Mouse (Mus musculus): ENCODE measurements around the gene Thsd7a. TPM values are rescaled to one million over a fixed set of nuclear protein-coding genes. Genes with fewer than 3 reads are reported as not detected.

Thsd7a gene
- polyA plus RNA-seq, 1 experiment from 2014 or later = 3.7 TPM

DNA sequence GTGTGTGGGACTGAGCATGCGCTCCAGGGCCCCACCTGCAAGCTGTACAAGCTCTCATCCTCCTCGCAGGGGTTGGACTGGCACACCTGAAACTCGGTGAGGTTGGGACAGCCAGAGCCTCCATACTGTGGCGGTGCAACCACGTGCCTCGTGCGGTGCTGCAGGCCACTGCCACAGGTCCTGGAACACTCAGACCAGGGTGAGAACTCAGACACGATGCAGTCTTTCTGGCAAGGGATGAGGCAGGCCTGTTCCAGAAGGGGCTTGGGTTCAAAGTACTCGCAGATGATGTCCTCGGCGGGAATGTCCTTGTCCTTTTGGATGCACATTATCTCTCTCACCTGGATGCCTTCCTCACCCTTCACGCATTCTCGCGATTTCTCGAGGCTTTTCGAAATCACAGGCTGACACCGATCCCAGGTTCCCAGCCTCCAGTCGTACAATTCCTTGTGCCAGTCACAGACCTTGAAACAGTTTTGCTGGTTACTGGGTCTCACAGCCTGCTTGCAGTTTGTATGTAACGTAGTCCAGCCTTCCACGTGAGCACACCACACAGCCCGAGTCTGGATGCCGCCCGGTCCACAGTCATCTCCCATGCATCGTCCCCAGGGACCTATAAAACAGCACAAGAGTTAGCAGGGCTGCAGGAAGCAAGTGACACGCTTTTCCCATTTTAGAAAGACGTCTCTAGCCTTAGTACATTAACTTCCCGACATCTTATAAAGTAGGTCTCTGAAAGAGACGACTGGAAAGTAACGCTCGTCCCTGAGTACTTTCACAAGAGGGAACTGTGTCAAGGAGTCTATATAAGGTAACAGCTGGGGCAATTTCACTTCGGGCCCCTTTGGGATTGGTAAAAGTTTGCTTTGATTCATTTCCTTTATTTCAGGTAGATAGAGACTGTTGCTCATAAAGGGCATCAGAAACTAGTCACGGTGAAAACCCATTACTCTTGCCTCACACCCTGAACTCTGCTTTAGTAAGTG, 193.8 kb downstream of the Thsd7a start:
- Histone ChIP-seq H3K9me3 (replicated peaks) (no peaks in the 10 kb centered on the region), H3K36me3 (no peaks in the 10 kb centered on the region), H3K9ac (no peak overlapping the region), H3K4me3 (no peak overlapping the region), H3K27ac (no peak overlapping the region), H3K4me2 (no peak overlapping the region), H3K27me3 (no peaks in the 10 kb centered on the region), H3K4me1 (replicated peaks) (no peaks in the 10 kb centered on the region)
- WGBS = 81% methylated on average over 32 of the region's 32 CpGs
- ATAC-seq (replicated peaks; ENCODE audit: insufficient number of reproducible peaks, insufficient read depth, low FRiP score, low read depth) = no peak

DNA sequence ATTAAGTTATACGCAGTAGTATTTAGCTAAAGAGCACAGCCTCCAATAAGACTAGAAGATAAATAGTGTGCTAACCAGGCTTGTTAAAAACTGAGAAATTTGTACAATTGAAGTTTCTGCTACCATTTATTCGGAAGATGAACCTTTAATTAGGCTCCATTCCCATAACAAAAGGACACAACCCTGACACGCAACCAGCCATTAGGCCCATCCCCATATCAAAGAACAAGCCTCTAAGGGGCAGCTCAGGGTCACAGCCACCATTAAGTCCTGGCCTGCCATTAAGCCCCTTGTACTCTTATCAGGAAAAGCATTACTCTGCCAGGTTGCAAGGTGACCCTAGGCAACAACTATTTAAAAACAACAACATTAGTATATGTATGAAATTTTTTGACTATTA, 198.0 kb downstream of the Thsd7a start:
- WGBS = 79% methylated on average over 3 of the region's 3 CpGs
- H3K27me3 ChIP-seq = no peaks in the 10 kb centered on the region
- no peaks in the 10 kb centered on the region for H3K4me1 ChIP-seq (replicated peaks)
- no peak overlapping the region for H3K4me3 ChIP-seq
- no peak overlapping the region for H3K27ac ChIP-seq
- no peaks in the 10 kb centered on the region for H3K9me3 ChIP-seq (replicated peaks)
- H3K4me2 ChIP-seq = no peak overlapping the region
- H3K36me3 ChIP-seq = no peaks in the 10 kb centered on the region
- ATAC-seq (replicated peaks; ENCODE audit: insufficient number of reproducible peaks, insufficient read depth, low FRiP score, low read depth) = no peak
- H3K9ac ChIP-seq = no peak overlapping the region

DNA sequence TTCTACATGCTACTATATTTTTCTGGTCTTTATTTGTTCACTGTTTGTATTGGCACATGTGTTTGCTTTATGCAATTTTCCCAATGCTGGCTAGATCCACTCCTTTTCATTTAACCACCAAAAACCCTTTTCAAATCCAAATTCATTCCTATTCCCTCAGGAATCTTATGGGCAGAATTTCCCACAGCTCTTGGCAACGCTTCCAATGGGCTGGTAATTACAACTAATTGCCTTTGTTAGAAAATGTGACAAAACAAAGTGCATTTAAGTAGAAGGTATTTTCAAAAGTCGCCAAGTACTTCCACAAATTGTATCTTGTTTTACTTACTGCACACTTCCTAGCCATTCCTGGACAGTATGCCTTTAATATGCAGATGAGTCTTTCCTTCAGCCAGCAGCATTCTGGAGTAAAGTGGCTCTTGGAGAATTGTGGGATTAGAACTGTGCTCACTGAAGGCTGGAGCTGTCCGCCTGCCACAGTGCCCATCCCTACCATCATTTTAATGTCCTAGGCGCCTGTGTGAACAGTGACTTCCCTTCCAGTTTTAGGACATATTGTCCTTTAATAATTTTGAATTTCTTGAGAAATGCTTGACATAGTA, 199.1 kb downstream of the Thsd7a start:
- Histone ChIP-seq H3K36me3 (no peaks in the 10 kb centered on the region), H3K4me3 (no peak overlapping the region), H3K27ac (no peak overlapping the region), H3K27me3 (no peaks in the 10 kb centered on the region), H3K4me2 (no peak overlapping the region), H3K9me3 (replicated peaks) (no peaks in the 10 kb centered on the region), H3K9ac (no peak overlapping the region), H3K4me1 (replicated peaks) (no peaks in the 10 kb centered on the region)
- 69% methylated on average over 4 of the region's 4 CpGs for whole genome bisulfite sequencing
- no peak for ATAC-seq (replicated peaks; ENCODE audit: insufficient number of reproducible peaks, insufficient read depth, low FRiP score, low read depth)

DNA sequence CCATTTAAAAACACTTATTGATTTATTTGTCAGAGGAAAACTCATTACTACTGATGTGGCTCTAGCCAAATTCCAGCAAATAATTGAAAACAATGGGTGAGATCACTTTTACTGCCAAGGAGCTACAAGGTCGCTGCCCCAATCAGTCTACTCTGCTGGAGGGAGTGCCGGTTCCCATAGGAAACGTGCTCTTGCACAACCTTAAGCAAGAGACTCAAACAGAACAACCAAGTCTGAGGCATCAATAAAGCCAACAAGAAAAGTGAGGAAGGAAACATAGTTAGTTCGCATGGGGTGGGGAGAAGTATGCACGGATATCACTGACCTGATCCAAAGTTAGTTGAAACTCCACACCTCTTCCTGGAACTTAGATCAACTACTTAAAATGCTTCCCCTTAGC, 205.1 kb downstream of the Thsd7a start:
- H3K4me1 ChIP-seq (replicated peaks) = no peaks in the 10 kb centered on the region
- no peaks in the 10 kb centered on the region for H3K36me3 ChIP-seq
- no peaks in the 10 kb centered on the region for H3K9me3 ChIP-seq (replicated peaks)
- no peak overlapping the region for H3K4me3 ChIP-seq
- H3K27me3 ChIP-seq = no peaks in the 10 kb centered on the region
- H3K9ac ChIP-seq = no peak overlapping the region
- no peak overlapping the region for H3K27ac ChIP-seq
- 45% methylated on average over 5 of the region's 5 CpGs for WGBS
- ATAC-seq (replicated peaks; ENCODE audit: insufficient number of reproducible peaks, insufficient read depth, low FRiP score, low read depth) = no peak
- H3K4me2 ChIP-seq = no peak overlapping the region

DNA sequence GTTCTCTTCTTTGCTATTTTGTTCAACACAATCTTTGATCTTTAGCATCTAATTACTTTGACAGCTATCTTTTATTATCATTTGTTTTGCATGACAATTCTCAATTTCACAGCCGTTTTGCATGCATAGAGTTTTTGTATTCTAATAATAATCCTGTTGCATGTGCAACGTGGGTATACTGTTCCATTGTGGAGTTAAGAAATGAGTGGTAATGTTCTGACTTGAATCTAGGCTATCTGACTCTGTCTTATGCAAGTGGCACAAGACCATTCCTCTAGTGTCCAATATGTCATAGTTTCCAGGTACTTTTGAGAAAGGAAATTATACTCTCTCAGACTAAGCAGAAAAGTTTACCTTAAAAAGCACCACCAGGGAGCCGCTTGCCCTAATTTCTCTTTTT, 206.7 kb downstream of the Thsd7a start:
- no peaks in the 10 kb centered on the region for H3K27me3 ChIP-seq
- H3K4me3 ChIP-seq = no peak overlapping the region
- 62% methylated on average over 3 of the region's 3 CpGs for WGBS
- no peaks in the 10 kb centered on the region for H3K9me3 ChIP-seq (replicated peaks)
- ATAC-seq (replicated peaks; ENCODE audit: insufficient number of reproducible peaks, insufficient read depth, low FRiP score, low read depth) = no peak
- H3K36me3 ChIP-seq = no peaks in the 10 kb centered on the region
- H3K9ac ChIP-seq = no peak overlapping the region
- no peak overlapping the region for H3K27ac ChIP-seq
- no peaks in the 10 kb centered on the region for H3K4me1 ChIP-seq (replicated peaks)
- H3K4me2 ChIP-seq = no peak overlapping the region

DNA sequence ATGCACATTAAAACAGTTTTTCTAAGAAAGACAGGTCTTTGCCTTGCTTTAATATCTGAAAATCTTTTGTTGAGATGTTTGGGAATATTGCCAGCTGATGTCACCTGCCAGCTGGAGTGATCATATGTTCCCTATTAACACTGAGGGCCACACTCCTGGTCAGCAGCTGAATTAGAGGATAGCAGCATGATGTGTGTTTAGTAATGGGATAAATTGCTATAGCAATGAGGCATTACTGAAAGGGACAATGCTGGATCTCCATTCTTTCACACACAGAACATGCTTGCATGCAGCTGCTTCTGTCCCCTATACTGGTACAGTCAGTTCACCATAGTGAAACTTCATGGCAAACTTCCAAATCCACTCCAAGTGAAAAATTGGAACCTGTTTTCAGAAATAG, 230.1 kb downstream of the Thsd7a start:
- H3K4me1 ChIP-seq (replicated peaks) = no peaks in the 10 kb centered on the region
- no peak overlapping the region for H3K9ac ChIP-seq
- H3K27me3 ChIP-seq = no peaks in the 10 kb centered on the region
- no peak overlapping the region for H3K4me3 ChIP-seq
- no peak for ATAC-seq (replicated peaks; ENCODE audit: insufficient number of reproducible peaks, insufficient read depth, low FRiP score, low read depth)
- no peak overlapping the region for H3K27ac ChIP-seq
- no peaks in the 10 kb centered on the region for H3K36me3 ChIP-seq
- no peak overlapping the region for H3K4me2 ChIP-seq
- H3K9me3 ChIP-seq (replicated peaks) = no peaks in the 10 kb centered on the region

DNA sequence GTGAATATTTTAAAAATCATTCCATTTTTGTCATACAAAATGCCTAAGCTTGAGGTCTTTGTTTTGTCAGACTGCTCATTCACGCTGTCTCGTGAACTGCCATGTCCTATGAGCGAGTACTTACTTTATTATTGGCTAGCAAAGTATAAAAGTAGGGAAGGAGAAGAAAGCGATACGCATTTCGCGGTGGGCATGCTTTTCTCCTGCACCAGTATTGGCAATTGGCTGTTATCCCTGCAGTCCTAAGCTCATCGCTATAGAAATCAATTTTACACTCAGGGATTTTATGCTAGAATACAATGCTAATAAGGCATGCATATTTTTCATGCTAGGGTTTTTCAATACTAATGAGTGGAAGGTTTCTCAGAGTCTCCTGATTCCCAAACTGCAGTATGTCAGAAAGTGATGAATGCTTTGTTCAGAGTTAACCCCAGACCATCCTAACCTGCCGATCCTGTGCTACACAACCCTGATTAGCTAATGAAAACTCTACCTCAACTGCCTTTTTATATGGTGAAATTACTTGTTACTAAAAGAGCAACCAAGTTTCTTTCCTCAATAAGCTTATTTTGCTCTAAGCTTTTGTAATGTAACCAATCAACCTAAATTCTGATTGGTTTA, 230.8 kb downstream of the Thsd7a start:
- Histone ChIP-seq H3K9me3 (replicated peaks) (no peaks in the 10 kb centered on the region), H3K9ac (no peak overlapping the region), H3K27ac (no peak overlapping the region), H3K36me3 (no peaks in the 10 kb centered on the region), H3K4me2 (no peak overlapping the region), H3K4me3 (no peak overlapping the region), H3K27me3 (no peaks in the 10 kb centered on the region), H3K4me1 (replicated peaks) (no peaks in the 10 kb centered on the region)
- no peak for ATAC-seq (replicated peaks; ENCODE audit: insufficient number of reproducible peaks, insufficient read depth, low FRiP score, low read depth)
- 84% methylated on average over 9 of the region's 9 CpGs for WGBS

DNA sequence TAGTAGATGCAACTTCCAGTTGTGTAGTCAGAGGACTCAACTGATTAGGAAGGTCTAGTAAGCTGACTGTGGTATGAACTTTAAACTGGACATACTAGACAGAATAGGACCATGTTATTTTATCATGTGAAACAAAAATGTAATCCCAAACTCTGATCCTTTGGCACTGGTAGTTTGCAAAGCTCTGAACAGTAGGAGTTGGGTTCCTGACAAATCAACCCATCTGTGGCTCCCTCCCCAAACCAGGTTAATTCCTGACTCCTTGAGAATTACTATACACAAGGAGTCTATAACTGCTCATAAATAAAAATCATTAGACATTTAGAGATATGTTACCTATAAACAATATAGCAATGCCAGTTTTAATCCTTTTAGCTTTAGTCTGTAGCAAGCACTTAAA, 231.5 kb downstream of the Thsd7a start:
- no peak for ATAC-seq (replicated peaks; ENCODE audit: insufficient number of reproducible peaks, insufficient read depth, low FRiP score, low read depth)
- H3K27me3 ChIP-seq = no peaks in the 10 kb centered on the region
- H3K4me1 ChIP-seq (replicated peaks) = no peaks in the 10 kb centered on the region
- H3K36me3 ChIP-seq = no peaks in the 10 kb centered on the region
- no peak overlapping the region for H3K4me2 ChIP-seq
- no peak overlapping the region for H3K9ac ChIP-seq
- no peak overlapping the region for H3K4me3 ChIP-seq
- no peak overlapping the region for H3K27ac ChIP-seq
- H3K9me3 ChIP-seq (replicated peaks) = no peaks in the 10 kb centered on the region

DNA sequence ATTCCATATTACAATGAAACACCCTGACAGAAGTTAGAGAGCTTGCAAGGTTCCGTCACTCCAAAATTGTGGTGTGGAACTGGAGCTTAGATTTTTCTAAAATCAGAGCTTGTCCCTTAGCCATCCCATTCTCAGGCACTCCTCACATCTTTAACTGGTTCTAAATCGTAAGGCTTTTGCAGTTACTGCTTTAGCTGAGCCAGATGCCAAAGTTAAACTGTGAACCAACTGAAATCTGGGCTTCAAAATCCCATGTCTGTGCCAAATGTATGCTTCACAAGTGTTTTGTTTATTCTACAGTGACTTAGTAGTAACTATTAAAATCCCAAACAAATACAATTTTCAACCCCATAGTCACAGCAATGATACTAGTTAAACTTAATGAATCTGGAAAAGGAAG, 242.3 kb downstream of the Thsd7a start:
- no peak for ATAC-seq (replicated peaks; ENCODE audit: insufficient number of reproducible peaks, insufficient read depth, low FRiP score, low read depth)
- WGBS = 74% methylated on average over 2 of the region's 2 CpGs
- H3K36me3 ChIP-seq = no peaks in the 10 kb centered on the region
- no peak overlapping the region for H3K27ac ChIP-seq
- H3K9me3 ChIP-seq (replicated peaks) = no peaks in the 10 kb centered on the region
- no peak overlapping the region for H3K4me3 ChIP-seq
- H3K4me1 ChIP-seq (replicated peaks) = no peaks in the 10 kb centered on the region
- H3K4me2 ChIP-seq = no peak overlapping the region
- no peak overlapping the region for H3K9ac ChIP-seq
- H3K27me3 ChIP-seq = no peaks in the 10 kb centered on the region

DNA sequence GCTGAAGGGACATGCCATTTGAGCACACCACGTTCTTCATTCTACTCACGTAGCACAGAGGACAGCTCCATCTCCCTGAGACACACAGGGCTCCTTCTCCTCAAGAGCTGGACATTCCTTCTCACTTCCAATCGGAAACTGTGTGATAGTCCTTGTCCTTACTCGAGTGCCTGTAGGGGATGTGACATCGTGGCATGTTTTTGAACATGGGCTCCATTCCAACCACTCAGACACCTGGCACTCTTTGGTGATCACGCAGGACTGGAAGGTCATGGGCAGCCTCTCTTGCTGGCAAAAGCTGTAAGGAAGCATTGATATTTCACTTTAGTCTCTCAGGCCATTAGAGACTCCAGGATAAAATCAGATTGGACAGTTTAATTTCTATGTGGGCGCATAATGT, 245.3 kb downstream of the Thsd7a start:
- no peak for ATAC-seq (replicated peaks; ENCODE audit: insufficient number of reproducible peaks, insufficient read depth, low FRiP score, low read depth)
- Histone ChIP-seq H3K4me2 (no peak overlapping the region), H3K4me1 (replicated peaks) (no peaks in the 10 kb centered on the region), H3K9me3 (replicated peaks) (no peaks in the 10 kb centered on the region), H3K36me3 (no peaks in the 10 kb centered on the region), H3K4me3 (no peak overlapping the region), H3K27ac (no peak overlapping the region), H3K27me3 (no peaks in the 10 kb centered on the region), H3K9ac (no peak overlapping the region)
- WGBS = 74% methylated on average over 7 of the region's 7 CpGs

DNA sequence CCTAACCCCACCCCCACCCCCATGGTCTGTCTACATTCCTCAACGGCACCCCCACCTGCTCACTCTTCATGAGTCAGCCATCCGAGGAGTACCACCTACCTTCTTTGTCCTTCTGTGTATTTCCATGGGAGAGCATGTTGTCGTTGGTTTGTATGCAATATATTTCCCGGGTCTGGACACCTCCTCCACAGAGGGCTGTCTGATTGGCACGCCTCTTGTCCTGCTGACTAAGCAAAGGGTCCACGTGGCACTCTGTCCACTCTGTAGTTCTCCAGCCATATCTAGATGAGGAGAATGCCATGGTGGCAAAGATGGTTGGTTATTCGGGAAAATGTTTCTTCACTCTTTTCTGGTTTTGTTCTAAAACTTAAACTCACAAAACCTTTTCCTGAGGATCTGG, 248.3 kb downstream of the Thsd7a start:
- H3K4me2 ChIP-seq = no peak overlapping the region
- H3K4me3 ChIP-seq = no peak overlapping the region
- H3K27ac ChIP-seq = no peak overlapping the region
- H3K36me3 ChIP-seq = no peaks in the 10 kb centered on the region
- H3K27me3 ChIP-seq = no peaks in the 10 kb centered on the region
- no peak for ATAC-seq (replicated peaks; ENCODE audit: insufficient number of reproducible peaks, insufficient read depth, low FRiP score, low read depth)
- no peak overlapping the region for H3K9ac ChIP-seq
- 77% methylated on average over 7 of the region's 7 CpGs for WGBS
- no peaks in the 10 kb centered on the region for H3K9me3 ChIP-seq (replicated peaks)
- H3K4me1 ChIP-seq (replicated peaks) = no peaks in the 10 kb centered on the region

All from heart, embryonic 15.5 days (tissue).